Mouse (Mus musculus): ENCODE measurements at regions not wholly inside any gene's neighbourhood (a gene's known extent, or its start where the extent isn't known, plus 50 kb on each side); places are given as distances from the start of the nearest gene placed in this dataset.

GRCm38 (mm10) chr12:54537022-54537421 lies 119.4 kb downstream of the Sptssa start:
- Histone ChIP-seq H3K79me2 (replicated peaks; ENCODE audit: control insufficient read depth, insufficient read depth, low read length) (no peaks in the 10 kb centered on the region), H3K27ac (no peak overlapping the region), H3K36me3 (ENCODE audit: control insufficient read depth, insufficient read depth, low read length) (no peaks in the 10 kb centered on the region), H3K4me1 (ENCODE audit: control insufficient read depth, insufficient read depth, low read length) (no peaks in the 10 kb centered on the region), H3K9ac (ENCODE audit: low read depth, low read length) (no peak overlapping the region), H3K4me3 (no peak overlapping the region), H3K27me3 (ENCODE audit: control insufficient read depth, insufficient read depth, low read length) (no peaks in the 10 kb centered on the region)
- intact Hi-C loops (cut with DNase I): no loop called here
- TF ChIP-seq POLR2A (IDR thresholded peaks at IDR 0.05; ENCODE audit: insufficient read depth, low read depth, low read length): no peak
- no peak for TF ChIP-seq EP300 (IDR thresholded peaks at IDR 0.05; ENCODE audit: insufficient read depth, low read depth, low read length)
- TF ChIP-seq CTCF (IDR thresholded peaks at IDR 0.05): no peak
- 72% methylated on average over 7 of the region's 7 CpGs for WGBS
- no peak for DNase-seq

GRCm38 (mm10) chr12:54535556-54536516 lies 120.5 kb downstream of the Sptssa start:
- no peak for TF ChIP-seq EP300 (IDR thresholded peaks at IDR 0.05; ENCODE audit: insufficient read depth, low read depth, low read length)

GRCm38 (mm10) chr12:54534910-54535309 lies 121.5 kb downstream of the Sptssa start:
- H3K4me3 ChIP-seq: no peak overlapping the region
- H3K27ac ChIP-seq: no peak overlapping the region
- TF ChIP-seq CTCF (IDR thresholded peaks at IDR 0.05): no peak
- TF ChIP-seq POLR2A (IDR thresholded peaks at IDR 0.05; ENCODE audit: insufficient read depth, low read depth, low read length): no peak
- TF ChIP-seq EP300 (IDR thresholded peaks at IDR 0.05; ENCODE audit: insufficient read depth, low read depth, low read length): no peak
- WGBS: 61% methylated on average over 7 of the region's 7 CpGs
- no peak for DNase-seq
- no peak overlapping the region for H3K9ac ChIP-seq (ENCODE audit: low read depth, low read length)
- no peaks in the 10 kb centered on the region for H3K79me2 ChIP-seq (replicated peaks; ENCODE audit: control insufficient read depth, insufficient read depth, low read length)
- no peaks in the 10 kb centered on the region for H3K4me1 ChIP-seq (ENCODE audit: control insufficient read depth, insufficient read depth, low read length)
- no peaks in the 10 kb centered on the region for H3K27me3 ChIP-seq (ENCODE audit: control insufficient read depth, insufficient read depth, low read length)
- no peaks in the 10 kb centered on the region for H3K36me3 ChIP-seq (ENCODE audit: control insufficient read depth, insufficient read depth, low read length)
- intact Hi-C loops (cut with DNase I): no loop called here

More at GRCm38 (mm10) chr12:54535556-54536516, 120.5 kb downstream of the Sptssa start:
- Histone ChIP-seq H3K4me3 (no peak overlapping the region), H3K27me3 (ENCODE audit: control insufficient read depth, insufficient read depth, low read length) (no peaks in the 10 kb centered on the region), H3K9ac (ENCODE audit: low read depth, low read length) (no peak overlapping the region), H3K4me1 (ENCODE audit: control insufficient read depth, insufficient read depth, low read length) (no peaks in the 10 kb centered on the region), H3K79me2 (replicated peaks; ENCODE audit: control insufficient read depth, insufficient read depth, low read length) (no peaks in the 10 kb centered on the region), H3K36me3 (ENCODE audit: control insufficient read depth, insufficient read depth, low read length) (no peaks in the 10 kb centered on the region), H3K27ac (no peak overlapping the region)
- intact Hi-C loops (cut with DNase I): no loop called here
- 60% methylated on average over 9 of the region's 9 CpGs for WGBS
- no peak for DNase-seq

GRCm38 (mm10) chr12:54533134-54533533 lies 123.2 kb downstream of the Sptssa start:
- DNase-seq: no peak
- H3K4me3 ChIP-seq: no peak overlapping the region
- peak overlapping the region; percentile 40; the same call in 1 of the 2 replicates for H3K27ac ChIP-seq
- no peaks in the 10 kb centered on the region for H3K36me3 ChIP-seq (ENCODE audit: control insufficient read depth, insufficient read depth, low read length)
- no peaks in the 10 kb centered on the region for H3K79me2 ChIP-seq (replicated peaks; ENCODE audit: control insufficient read depth, insufficient read depth, low read length)
- 39% methylated on average over 5 of the region's 5 CpGs for WGBS
- no peak for TF ChIP-seq CTCF (IDR thresholded peaks at IDR 0.05)
- no peak for TF ChIP-seq EP300 (IDR thresholded peaks at IDR 0.05; ENCODE audit: insufficient read depth, low read depth, low read length)
- no peak for TF ChIP-seq POLR2A (IDR thresholded peaks at IDR 0.05; ENCODE audit: insufficient read depth, low read depth, low read length)
- H3K9ac ChIP-seq (ENCODE audit: low read depth, low read length): no peak overlapping the region
- no peaks in the 10 kb centered on the region for H3K4me1 ChIP-seq (ENCODE audit: control insufficient read depth, insufficient read depth, low read length)
- H3K27me3 ChIP-seq (ENCODE audit: control insufficient read depth, insufficient read depth, low read length): no peaks in the 10 kb centered on the region
- intact Hi-C loops (cut with DNase I): no loop called here

GRCm38 (mm10) chr12:54532062-54532461 lies 124.3 kb downstream of the Sptssa start:
- Histone ChIP-seq H3K4me1 (ENCODE audit: control insufficient read depth, insufficient read depth, low read length) (no peaks in the 10 kb centered on the region), H3K36me3 (ENCODE audit: control insufficient read depth, insufficient read depth, low read length) (no peaks in the 10 kb centered on the region), H3K27me3 (ENCODE audit: control insufficient read depth, insufficient read depth, low read length) (no peaks in the 10 kb centered on the region), H3K4me3 (no peak overlapping the region), H3K9ac (ENCODE audit: low read depth, low read length) (no peak overlapping the region), H3K27ac (no peak overlapping the region), H3K79me2 (replicated peaks; ENCODE audit: control insufficient read depth, insufficient read depth, low read length) (no peaks in the 10 kb centered on the region)
- TF ChIP-seq POLR2A (IDR thresholded peaks at IDR 0.05; ENCODE audit: insufficient read depth, low read depth, low read length): no peak
- no peak for TF ChIP-seq CTCF (IDR thresholded peaks at IDR 0.05)
- no peak for TF ChIP-seq EP300 (IDR thresholded peaks at IDR 0.05; ENCODE audit: insufficient read depth, low read depth, low read length)
- no peak for DNase-seq
- 81% methylated on average over 8 of the region's 8 CpGs for WGBS
- intact Hi-C loops (cut with DNase I): no loop called here

- Histone ChIP-seq H3K36me3 (ENCODE audit: control insufficient read depth, insufficient read depth, low read length) (no peaks in the 10 kb centered on the region), H3K4me1 (ENCODE audit: control insufficient read depth, insufficient read depth, low read length) (no peaks in the 10 kb centered on the region), H3K79me2 (replicated peaks; ENCODE audit: control insufficient read depth, insufficient read depth, low read length) (no peaks in the 10 kb centered on the region), H3K27me3 (ENCODE audit: control insufficient read depth, insufficient read depth, low read length) (no peaks in the 10 kb centered on the region), H3K27ac (no peak overlapping the region), H3K4me3 (no peak overlapping the region), H3K9ac (ENCODE audit: low read depth, low read length) (no peak overlapping the region)
- TF ChIP-seq POLR2A (IDR thresholded peaks at IDR 0.05; ENCODE audit: insufficient read depth, low read depth, low read length) (no peak), EP300 (IDR thresholded peaks at IDR 0.05; ENCODE audit: insufficient read depth, low read depth, low read length) (no peak), CTCF (IDR thresholded peaks at IDR 0.05) (0 out of 2 replicates have a peak, but pooled peaks have one; percentile 17)
- no peak for DNase-seq
- intact Hi-C loops (cut with DNase I): no loop called here
Measured at GRCm38 (mm10) chr12:54528046-54528445, 128.3 kb downstream of the Sptssa start.
